Mouse (Mus musculus) macrophage (primary cell): ENCODE results near the gene Rap1a. TPM values are rescaled to one million over a fixed set of nuclear protein-coding genes. Genes with fewer than 3 reads are reported as not detected.

Experiments used
- H3K27ac ChIP-seq: fragments of 350-480 bp; formaldehyde crosslinking; 2 replicates; pipeline ENCODE4 v1.9.0; 2021
- H3K36me3 ChIP-seq: fragments of 350-480 bp; formaldehyde crosslinking; 2 replicates; pipeline ENCODE4 v1.9.0; 2021; ENCODE audit errors: inconsistent target
- H3K4me3 ChIP-seq: fragments of 350-480 bp; formaldehyde crosslinking; 2 replicates; pipeline ENCODE4 v1.9.0; 2021; ENCODE audit errors: inconsistent target
- H3K79me2 ChIP-seq: fragments of 350-480 bp; formaldehyde crosslinking; 2 replicates; pipeline ENCODE4 v1.9.0; 2021; ENCODE audit errors: inconsistent target
- WGBS: methylation state at CpG from one replicate; pipeline ENCODE4 v1.1.7; 2026; ENCODE audit warnings: inconsistent platforms; ENCODE audit not compliant: missing documents; 5-methylcytosine and 5-hydroxymethylcytosine counted together
- polyA plus RNA-seq: library from polyadenylated mRNA; stranded (reverse); fragments of 250-400 nt; gene quantifications from 3 replicates; pipeline ENCODE4 v1.2.4, GENCODE M21; 2018; ENCODE audit warnings: inconsistent platforms

Rap1a gene
- polyA plus RNA-seq, 1 experiment from 2014 or later, result 125 TPM

GRCm38 (mm10) chr3:105796761-105797160, 4.4 kb downstream of the Rap1a start:
- WGBS, result 9% methylated on average over 4 of the region's 4 CpGs
- Histone ChIP-seq H3K4me3 (no peak overlapping the region), H3K79me2 (peaks cover 90% of the 10 kb centered on the region)

GRCm38 (mm10) chr3:105794309-105794708, 6.8 kb downstream of the Rap1a start:
- H3K27ac ChIP-seq, result no peak overlapping the region
- H3K36me3 ChIP-seq, result peaks cover 4% of the 10 kb centered on the region; the same call in 1 of the 2 replicates
- WGBS, result 100% methylated on average over 1 of the region's 1 CpGs
- no peak overlapping the region for H3K4me3 ChIP-seq
- H3K79me2 ChIP-seq, result peaks cover 100% of the 10 kb centered on the region

More at GRCm38 (mm10) chr3:105796761-105797160, 4.4 kb downstream of the Rap1a start:
- Histone ChIP-seq H3K36me3 (peaks cover 4% of the 10 kb centered on the region; the same call in 1 of the 2 replicates), H3K27ac (no peak overlapping the region)

- 80% methylated on average over 7 of the region's 7 CpGs for WGBS
- Histone ChIP-seq H3K79me2 (peaks cover 100% of the 10 kb centered on the region), H3K36me3 (peaks cover 8% of the 10 kb centered on the region; the same call in 1 of the 2 replicates), H3K4me3 (no peak overlapping the region), H3K27ac (no peak overlapping the region)
These were observed 8.8 kb downstream of the Rap1a start for GRCm38 (mm10) chr3:105792309-105792708.

- Histone ChIP-seq H3K79me2 (peaks cover 100% of the 10 kb centered on the region), H3K4me3 (no peak overlapping the region), H3K27ac (no peak overlapping the region), H3K36me3 (peaks cover 12% of the 10 kb centered on the region; the same call in 1 of the 2 replicates)
- 92% methylated on average over 2 of the region's 2 CpGs for WGBS
These were observed 10.0 kb downstream of the Rap1a start for GRCm38 (mm10) chr3:105791129-105791528.

- H3K79me2 ChIP-seq, result peaks cover 100% of the 10 kb centered on the region
- no peak overlapping the region for H3K27ac ChIP-seq
- H3K4me3 ChIP-seq, result no peak overlapping the region
- WGBS, result 94% methylated on average over 1 of the region's 1 CpGs
- peaks cover 14% of the 10 kb centered on the region; the same call in 1 of the 2 replicates for H3K36me3 ChIP-seq
These were observed 10.8 kb downstream of the Rap1a start for GRCm38 (mm10) chr3:105790338-105790737.

GRCm38 (mm10) chr3:105789776-105790175, 11.4 kb downstream of the Rap1a start:
- Histone ChIP-seq H3K79me2 (peaks cover 100% of the 10 kb centered on the region), H3K36me3 (peaks cover 14% of the 10 kb centered on the region; the same call in 1 of the 2 replicates), H3K4me3 (no peak overlapping the region), H3K27ac (no peak overlapping the region)
- 0% methylated on average over 1 of the region's 1 CpGs for WGBS

GRCm38 (mm10) chr3:105787328-105787727, 13.8 kb downstream of the Rap1a start:
- peaks cover 13% of the 10 kb centered on the region; the same call in 1 of the 2 replicates for H3K36me3 ChIP-seq
- no peak overlapping the region for H3K27ac ChIP-seq
- WGBS, result 67% methylated on average over 3 of the region's 3 CpGs
- no peak overlapping the region for H3K4me3 ChIP-seq
- H3K79me2 ChIP-seq, result peaks cover 100% of the 10 kb centered on the region

- no peak overlapping the region for H3K4me3 ChIP-seq
- H3K36me3 ChIP-seq, result peaks cover 10% of the 10 kb centered on the region; the same call in 1 of the 2 replicates
- H3K27ac ChIP-seq, result no peak overlapping the region
- peaks cover 100% of the 10 kb centered on the region for H3K79me2 ChIP-seq
These were observed 15.3 kb downstream of the Rap1a start for GRCm38 (mm10) chr3:105785865-105786264.

GRCm38 (mm10) chr3:105783809-105784208, 17.3 kb downstream of the Rap1a start:
- no peak overlapping the region for H3K27ac ChIP-seq
- peaks cover 100% of the 10 kb centered on the region for H3K79me2 ChIP-seq
- WGBS, result 73% methylated on average over 1 of the region's 1 CpGs
- H3K36me3 ChIP-seq, result 0 out of 2 replicates have a peak, but pooled peaks cover 10% of the 10 kb centered on the region
- H3K4me3 ChIP-seq, result no peak overlapping the region

GRCm38 (mm10) chr3:105782406-105782805, 18.7 kb downstream of the Rap1a start:
- Histone ChIP-seq H3K4me3 (no peak overlapping the region), H3K27ac (no peak overlapping the region), H3K36me3 (0 out of 2 replicates have a peak, but pooled peaks cover 6% of the 10 kb centered on the region), H3K79me2 (peaks cover 100% of the 10 kb centered on the region)
- 96% methylated on average over 7 of the region's 7 CpGs for WGBS

GRCm38 (mm10) chr3:105777997-105778396, 23.1 kb downstream of the Rap1a start:
- 97% methylated on average over 3 of the region's 3 CpGs for WGBS
- H3K36me3 ChIP-seq, result no peaks in the 10 kb centered on the region
- no peak overlapping the region for H3K27ac ChIP-seq
- H3K4me3 ChIP-seq, result no peak overlapping the region
- H3K79me2 ChIP-seq, result peaks cover 100% of the 10 kb centered on the region

GRCm38 (mm10) chr3:105774496-105774895, 26.6 kb downstream of the Rap1a start:
- no peaks in the 10 kb centered on the region for H3K36me3 ChIP-seq
- H3K4me3 ChIP-seq, result no peak overlapping the region
- no peak overlapping the region for H3K27ac ChIP-seq

GRCm38 (mm10) chr3:105771534-105771933, 29.6 kb downstream of the Rap1a start:
- H3K4me3 ChIP-seq, result no peak overlapping the region

More at GRCm38 (mm10) chr3:105774496-105774895, 26.6 kb downstream of the Rap1a start:
- peaks cover 100% of the 10 kb centered on the region for H3K79me2 ChIP-seq

GRCm38 (mm10) chr3:105770836-105771235, 30.3 kb downstream of the Rap1a start:
- 100% methylated on average over 1 of the region's 1 CpGs for WGBS
- Histone ChIP-seq H3K4me3 (no peak overlapping the region), H3K27ac (no peak overlapping the region), H3K36me3 (no peaks in the 10 kb centered on the region), H3K79me2 (peaks cover 100% of the 10 kb centered on the region)

More at GRCm38 (mm10) chr3:105771534-105771933, 29.6 kb downstream of the Rap1a start:
- Histone ChIP-seq H3K36me3 (no peaks in the 10 kb centered on the region), H3K27ac (no peak overlapping the region), H3K79me2 (peaks cover 100% of the 10 kb centered on the region)

- H3K36me3 ChIP-seq, result no peaks in the 10 kb centered on the region
- H3K79me2 ChIP-seq, result peaks cover 100% of the 10 kb centered on the region
- WGBS, result 37% methylated on average over 2 of the region's 2 CpGs
- H3K27ac ChIP-seq, result no peak overlapping the region
- no peak overlapping the region for H3K4me3 ChIP-seq
These were observed 31.8 kb downstream of the Rap1a start for GRCm38 (mm10) chr3:105769380-105769779.

GRCm38 (mm10) chr3:105768529-105768928, 32.6 kb downstream of the Rap1a start:
- Histone ChIP-seq H3K27ac (no peak overlapping the region), H3K4me3 (no peak overlapping the region), H3K79me2 (peaks cover 100% of the 10 kb centered on the region), H3K36me3 (no peaks in the 10 kb centered on the region)
- WGBS, result 24% methylated on average over 6 of the region's 6 CpGs
